Mouse (Mus musculus): ENCODE measurements around the gene Adgrl3.

Gene Adgrl3

GRCm38 (mm10) chr5:81077031-81077430 is 57.1 kb downstream of the Adgrl3 start:
- DNase-seq, result no peak

GRCm38 (mm10) chr5:81077990-81078389 is 58.1 kb downstream of the Adgrl3 start:
- no peak for DNase-seq

DNA sequence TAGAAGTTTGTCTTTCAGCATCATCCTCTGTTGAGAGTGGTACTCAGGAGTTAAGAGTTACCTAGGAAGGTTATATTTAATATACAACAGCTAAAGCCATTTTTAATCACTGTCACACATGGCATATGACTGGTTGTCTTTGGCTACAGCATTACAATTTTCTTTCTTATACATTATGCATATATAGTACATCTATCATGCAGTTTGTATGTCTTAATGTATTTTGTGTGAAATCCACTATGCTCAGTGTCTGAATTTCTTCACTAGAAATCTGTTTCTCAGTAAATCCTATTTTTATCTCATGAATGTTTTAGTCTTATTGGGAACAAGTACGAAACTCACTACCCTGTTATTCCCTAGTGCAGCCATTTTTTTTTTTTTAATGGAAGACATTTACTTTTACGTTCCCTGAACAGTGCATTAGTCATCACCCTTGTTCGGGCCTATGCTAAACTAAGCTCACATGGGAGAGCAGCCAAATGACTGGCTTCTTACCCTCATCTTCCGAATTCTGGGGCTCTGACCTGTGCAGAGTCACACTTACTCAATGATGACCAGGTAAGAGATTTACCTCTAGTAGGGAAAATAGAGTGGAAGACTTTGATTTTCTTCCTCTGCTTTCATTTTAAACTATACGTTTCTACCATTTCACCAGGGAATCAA is 63.9 kb downstream of the Adgrl3 start:
- no peak for DNase-seq

- no peak for DNase-seq
Observed at GRCm38 (mm10) chr5:81085152-81085551, 65.2 kb downstream of the Adgrl3 start.

DNA sequence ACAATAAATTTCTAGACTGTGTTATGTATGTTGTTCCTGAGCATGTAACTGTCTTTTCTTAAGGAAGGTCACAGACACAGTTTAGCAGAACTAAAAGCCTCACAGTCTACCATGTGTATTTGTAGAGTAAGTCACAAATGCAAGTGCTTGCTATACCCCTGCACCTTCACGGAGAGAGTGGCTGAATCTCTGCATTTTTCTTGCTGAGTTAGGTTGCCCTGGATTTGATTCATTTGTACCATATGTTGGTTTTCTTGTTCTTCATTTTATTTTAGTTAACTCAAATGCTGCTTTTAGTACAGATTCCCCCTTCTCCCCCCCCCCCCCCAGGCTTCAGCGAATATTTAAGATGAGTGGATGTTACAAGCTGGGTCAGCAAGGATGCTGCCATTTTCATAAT is 68.7 kb downstream of the Adgrl3 start:
- DNase-seq, result no peak

DNA sequence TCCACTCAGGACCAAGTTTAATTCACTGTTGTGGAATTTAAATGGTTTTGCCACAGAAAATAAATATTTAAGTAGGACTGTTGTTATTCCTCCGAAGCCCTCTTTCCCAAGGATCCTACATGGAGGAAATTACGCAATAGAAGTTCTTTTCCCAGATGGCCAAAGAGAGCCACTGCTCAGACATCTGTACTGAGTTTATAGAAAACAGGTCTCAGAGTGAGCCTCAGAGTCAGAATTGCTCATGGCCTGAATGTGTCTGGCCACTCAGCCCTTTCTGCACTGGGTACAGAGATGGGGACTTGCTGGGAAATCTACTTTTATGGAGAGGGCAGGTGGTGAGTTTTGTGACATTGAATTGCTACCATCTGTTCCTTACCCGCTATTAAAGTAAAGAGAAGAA is 74.7 kb downstream of the Adgrl3 start:
- no peak for DNase-seq

DNA sequence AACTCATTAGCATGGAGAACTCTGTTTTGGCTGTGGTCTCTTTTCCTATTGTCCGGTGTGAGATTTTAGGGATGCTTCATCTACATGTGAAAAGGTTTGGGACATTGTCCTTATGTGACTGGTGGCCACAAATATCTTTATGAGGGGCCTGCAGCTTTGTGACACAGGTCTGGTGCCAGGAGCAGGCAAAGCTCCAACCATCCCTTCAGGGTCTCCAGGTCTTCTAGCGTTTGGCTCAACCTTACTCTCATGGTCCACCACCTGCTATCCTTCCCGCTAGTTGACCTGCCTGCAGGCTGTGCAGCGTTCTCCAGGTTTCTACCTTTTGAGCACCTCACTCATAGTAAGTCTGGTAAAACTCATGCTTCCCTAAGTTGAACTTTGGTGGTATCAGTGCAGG is 77.2 kb downstream of the Adgrl3 start:
- no peak for DNase-seq

DNA sequence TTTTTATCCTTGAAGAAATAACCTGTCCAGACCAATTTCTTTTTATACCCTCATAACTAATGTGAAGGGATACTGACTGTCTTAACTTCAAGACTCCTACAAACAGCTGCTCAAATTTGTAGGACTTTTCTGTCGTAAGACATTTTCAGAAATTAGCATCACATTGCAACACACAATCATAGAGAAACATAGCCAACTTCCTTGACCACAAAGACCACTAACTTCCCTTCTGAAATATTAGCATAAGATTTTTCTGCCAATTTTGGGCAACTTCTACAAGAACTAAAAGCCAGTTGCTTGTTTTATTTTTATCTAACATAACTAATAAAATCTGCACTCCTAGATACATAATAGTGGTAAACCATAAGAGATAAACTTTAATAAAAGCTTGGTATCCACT is 87.5 kb downstream of the Adgrl3 start:
- DNase-seq, result no peak

- no peak for DNase-seq
Observed at GRCm38 (mm10) chr5:81124483-81124882, 104.5 kb downstream of the Adgrl3 start.

DNA sequence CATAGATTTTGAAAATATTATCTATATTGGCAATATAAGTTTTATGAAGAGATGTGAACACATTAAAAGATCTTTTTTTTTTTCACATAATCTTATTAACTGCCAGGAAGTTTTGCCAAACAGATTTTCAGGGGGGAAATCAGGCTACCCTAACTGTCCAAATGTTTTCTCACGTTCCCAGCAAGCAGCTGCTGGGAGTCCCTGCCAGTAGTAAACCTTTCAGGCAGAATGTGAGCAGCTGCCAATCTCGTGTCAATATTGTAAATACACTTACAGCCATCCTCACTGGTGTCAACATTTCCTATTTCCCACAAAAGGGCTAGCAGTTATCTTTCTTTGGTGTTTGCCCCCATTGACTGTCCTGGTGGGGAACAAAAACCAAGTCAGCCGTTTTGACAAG is 107.7 kb downstream of the Adgrl3 start:
- no peak for DNase-seq

- peak; percentile 56 to 74 for DNase-seq
Observed at GRCm38 (mm10) chr5:81136394-81136793, 116.5 kb downstream of the Adgrl3 start.

DNA sequence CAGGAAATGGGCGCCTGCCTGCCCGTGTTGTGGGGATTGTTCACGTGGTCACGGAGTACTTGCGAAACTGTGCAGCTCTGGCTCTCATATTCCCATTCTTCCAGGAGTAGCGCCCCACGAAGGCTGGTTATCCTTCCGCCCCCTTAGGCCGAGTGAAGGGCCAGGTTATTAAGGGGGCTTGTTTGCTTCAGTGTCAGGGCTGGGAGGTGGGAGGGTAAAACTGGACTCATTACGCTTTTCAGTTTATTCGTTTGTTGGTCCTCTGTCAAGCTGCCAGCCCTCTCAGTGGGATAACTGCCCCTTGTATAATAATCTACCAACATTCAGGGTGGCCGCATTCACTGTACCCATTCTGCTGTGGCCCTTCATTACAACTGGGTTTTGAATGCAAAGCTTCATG is 135.9 kb downstream of the Adgrl3 start:
- peak; percentile 26 to 41 for DNase-seq

- DNase-seq, result peak; percentile 53 to 68
Observed at GRCm38 (mm10) chr5:81156281-81156680, 136.3 kb downstream of the Adgrl3 start.

DNA sequence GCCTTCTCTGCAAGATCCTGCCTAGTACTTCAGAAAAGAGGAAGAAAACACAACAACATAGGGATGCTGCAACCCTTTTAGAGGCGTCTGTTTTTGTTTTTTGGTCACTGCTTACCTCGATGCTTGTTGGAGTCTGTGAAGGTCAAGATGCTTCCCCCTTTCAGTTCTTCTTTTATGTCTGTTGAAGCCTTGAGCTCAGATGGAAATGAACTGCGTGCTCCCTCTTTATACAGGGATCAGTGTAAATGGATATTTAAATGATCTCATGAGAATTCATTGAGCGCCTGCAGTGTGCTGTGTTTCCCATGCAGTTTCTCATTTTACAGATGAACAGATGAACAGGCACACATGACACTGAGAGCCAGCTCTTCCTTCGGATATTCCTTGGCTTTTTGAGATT is 136.9 kb downstream of the Adgrl3 start:
- no peak for DNase-seq

GRCm38 (mm10) chr5:81159013-81159412 is 139.1 kb downstream of the Adgrl3 start:
- DNase-seq, result no peak

DNA sequence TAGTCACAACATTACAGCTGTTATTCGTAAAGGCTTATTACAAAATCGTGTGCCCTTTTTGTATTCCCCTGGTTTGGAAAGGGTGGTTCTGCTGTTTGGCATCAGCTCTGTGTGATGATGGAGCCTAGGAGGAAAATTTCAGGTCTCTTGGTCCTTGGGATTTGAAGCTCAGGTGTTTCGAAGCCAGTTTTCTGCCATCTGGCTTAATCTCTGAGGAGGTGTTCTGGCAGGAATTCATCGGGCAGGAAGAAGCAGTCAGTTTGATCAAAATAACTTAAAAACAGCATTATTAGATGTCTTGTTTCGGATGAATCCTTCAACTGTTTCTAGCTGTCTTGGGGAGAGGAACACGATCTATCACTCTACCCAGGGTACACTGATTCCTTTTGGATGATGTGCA is 140.5 kb downstream of the Adgrl3 start:
- DNase-seq, result no peak

DNA sequence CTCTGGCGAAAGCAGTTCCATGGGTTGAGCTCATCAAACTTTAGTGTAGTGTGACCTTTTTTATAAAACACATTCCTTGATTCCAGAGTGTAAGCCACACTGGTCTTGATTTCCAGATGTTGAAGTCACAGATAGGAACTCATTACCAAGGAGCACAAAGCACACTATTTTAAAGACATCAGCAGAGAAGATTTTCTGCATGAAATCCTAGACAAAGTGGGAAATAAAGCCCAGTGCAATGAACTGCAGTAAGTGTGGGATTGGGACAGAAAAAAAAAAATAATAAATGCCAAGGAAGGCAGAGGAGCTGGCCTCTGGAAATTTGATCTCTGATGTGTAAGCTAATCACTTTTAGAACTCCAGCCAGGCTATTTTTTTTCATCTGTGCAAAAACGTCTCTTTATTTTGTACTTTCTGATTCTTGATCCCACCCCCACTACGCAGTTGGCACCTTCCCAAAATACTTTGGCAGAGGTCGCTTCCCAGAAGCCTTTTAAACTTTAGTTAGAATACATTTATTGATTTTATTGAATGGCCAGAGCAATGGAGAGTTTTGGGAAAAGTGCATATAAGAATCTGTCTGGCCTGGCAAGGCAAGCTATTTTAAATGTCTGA is 169.0 kb downstream of the Adgrl3 start:
- no peak for DNase-seq

DNA sequence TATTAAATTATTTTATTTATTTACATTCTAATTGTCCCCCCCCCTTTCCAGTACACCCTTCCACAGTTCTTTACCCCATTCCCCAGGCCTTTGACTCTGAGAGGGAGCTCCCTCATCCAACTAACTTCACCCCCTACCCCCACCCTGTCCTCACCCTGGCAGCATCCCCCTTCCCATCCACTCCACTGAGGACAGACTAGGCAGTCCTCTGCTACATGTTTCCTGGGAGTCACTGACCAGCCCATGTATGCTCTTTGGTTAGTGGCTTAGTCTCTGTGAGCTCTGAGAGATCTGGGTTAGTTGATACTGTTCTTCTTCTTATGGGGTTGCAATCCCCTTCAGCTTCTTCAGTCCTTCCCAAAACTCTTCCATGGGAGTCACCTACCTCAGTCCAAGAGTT is 180.4 kb downstream of the Adgrl3 start:
- DNase-seq, result no peak

DNA sequence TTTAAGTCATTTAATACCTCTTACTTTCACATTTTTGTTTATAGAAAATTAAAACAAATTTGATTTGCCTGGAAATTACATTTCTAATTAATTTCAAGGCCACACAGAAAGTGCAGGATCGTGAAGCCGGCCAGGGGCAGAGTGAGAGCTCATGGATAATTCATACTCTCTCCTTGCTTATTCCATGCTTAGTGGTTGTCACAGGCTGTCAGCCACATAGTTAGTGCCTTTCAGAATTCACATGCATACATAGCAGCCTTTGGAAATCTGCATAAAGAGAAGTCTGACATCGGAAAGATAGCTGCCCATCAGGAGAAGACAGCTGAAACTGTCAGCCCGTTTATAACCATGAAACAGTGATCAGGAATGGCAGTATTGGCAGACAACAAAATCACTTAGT is 181.9 kb downstream of the Adgrl3 start:
- no peak for DNase-seq

DNA sequence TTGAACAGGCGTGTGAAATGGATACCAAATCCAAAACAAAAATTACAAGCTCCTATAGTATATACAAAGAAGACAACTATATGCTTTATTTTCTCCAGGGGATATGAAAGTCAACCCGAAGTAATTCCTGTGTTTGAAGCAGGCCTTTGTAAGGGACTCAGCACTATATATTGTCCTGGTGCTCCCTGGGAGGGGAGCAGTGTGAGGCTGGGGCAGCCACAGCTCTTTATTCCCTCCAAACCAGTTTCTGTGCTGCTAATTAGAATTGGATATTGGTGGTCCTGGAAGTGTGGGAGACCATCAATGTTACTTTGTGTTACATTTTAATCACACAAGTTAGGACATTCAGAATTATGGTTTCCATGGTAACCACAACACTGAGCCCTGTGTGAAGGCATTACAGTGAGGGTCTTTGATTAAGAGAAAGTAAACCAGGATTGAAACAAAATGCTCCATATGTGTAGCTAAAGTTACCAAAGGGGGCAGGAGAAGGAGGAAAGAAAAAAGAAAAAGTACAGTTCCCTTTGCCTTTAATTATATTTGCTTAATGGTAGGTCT is 198.6 kb downstream of the Adgrl3 start:
- no peak for DNase-seq

DNA sequence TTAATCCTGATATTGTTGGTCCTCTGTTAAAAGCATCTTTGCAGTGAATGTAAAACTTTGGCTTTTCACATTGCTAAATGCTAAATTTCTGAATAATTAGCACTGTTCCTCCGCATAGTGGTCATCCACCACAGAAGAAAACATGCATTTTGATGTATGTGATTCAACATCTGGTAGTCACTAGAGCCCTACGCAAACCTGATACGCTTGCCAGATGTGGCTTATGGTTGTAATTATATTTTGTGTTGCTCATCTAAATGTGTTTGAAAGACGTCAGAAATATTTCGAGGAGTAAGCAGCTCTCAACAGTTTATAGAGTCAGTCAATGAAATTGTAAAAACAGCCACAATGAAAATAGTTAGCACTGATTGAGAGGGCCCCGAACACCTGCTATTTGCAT is 204.5 kb downstream of the Adgrl3 start:
- DNase-seq, result no peak

DNA sequence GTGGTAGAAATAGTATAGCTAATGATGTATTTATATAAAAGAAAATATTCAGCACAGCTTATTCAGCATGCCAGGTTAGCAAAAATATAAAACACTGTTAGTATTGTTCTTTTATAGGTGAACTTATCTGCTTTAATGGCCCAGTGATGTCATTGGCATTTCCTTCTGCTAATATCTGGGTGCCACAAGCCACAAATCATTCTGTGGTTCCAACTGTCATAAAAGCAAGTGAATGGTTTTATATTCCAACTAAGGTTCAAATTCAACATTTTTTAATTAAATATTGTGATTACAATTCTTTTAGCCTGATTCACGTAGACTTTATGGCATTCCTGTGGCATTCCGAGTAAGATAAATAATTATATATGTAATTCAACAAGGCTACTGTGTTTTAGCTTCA is 205.5 kb downstream of the Adgrl3 start:
- no peak for DNase-seq

DNA sequence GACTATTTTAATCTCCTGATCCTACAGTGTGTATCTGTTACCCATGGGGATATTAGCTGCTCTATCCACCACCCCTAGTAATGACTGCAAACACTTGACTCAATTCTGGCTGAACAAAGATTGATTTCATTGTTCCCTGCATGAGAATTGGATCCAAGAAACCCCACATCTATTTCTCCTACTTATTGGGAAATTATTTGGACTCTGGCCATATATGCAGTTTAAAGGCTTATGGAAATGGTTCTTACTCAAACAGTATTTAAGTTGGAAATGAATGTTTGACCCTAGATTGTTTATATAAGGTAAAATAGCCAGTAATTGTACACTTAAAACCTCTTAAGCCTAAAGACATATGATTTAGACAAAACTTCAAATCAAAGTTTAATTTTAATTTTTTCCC is 207.3 kb downstream of the Adgrl3 start:
- DNase-seq, result no peak

DNA sequence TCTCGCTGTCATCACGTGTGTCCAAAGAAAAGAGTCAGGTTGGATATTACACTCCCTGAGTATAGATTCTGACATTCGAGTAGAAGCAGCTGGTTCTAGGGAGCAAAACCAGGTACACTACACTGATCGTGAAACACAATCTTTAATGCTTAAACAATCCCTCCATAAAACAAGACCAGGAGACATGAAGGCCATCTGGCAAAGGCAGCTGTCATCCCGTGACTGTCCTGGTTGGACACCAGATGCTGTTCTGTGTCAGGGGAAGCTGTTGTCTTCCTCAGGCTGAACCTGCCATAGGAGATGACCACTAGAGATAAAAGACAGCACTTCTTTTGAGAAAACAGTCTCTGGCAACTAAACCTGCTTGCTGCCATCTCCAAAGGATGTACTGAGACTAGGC is 228.8 kb downstream of the Adgrl3 start:
- DNase-seq, result peak; percentile 32 to 38

GRCm38 (mm10) chr5:81256091-81256490 is 236.2 kb downstream of the Adgrl3 start:
- DNase-seq, result peak in 1 of 2 experiments; percentile 45

Data from cerebellum, postnatal 36 days (tissue).